35 mouse cellular contexts compared by ENCODE assay signal in genomic region chr12:84392681-84393080, GRCm38 (mm10). TPM values are rescaled to one million over a fixed set of nuclear protein-coding genes. Genes with fewer than 3 reads are reported as not detected.
"Had no signal": no experiment of that assay in that cellular context is flagged by ENCODE, and none has a peak within 500 bp of the region (broad histone marks: within the 10 kb centered on the region; RNA-seq: fewer than 3 reads in every experiment).

No protein-coding gene starts in this region.

- H3K9ac ChIP-seq: limb, embryonic 12.5 days; limb, embryonic 13.5 days; limb, embryonic 15.5 days; liver, embryonic 12.5 days; liver, embryonic 13.5 days; liver, embryonic 14.5 days; liver, embryonic 15.5 days; liver, postnatal 0 days; lung, embryonic 14.5 days; lung, embryonic 15.5 days; midbrain, embryonic 12.5 days; midbrain, embryonic 13.5 days; midbrain, embryonic 15.5 days; neural tube, embryonic 12.5 days; neural tube, embryonic 13.5 days had no signal

- H3K27me3 ChIP-seq: limb, embryonic 12.5 days; limb, embryonic 13.5 days; limb, embryonic 15.5 days; liver, embryonic 12.5 days; liver, embryonic 13.5 days; liver, embryonic 15.5 days; lung, embryonic 15.5 days; megakaryocyte, embryonic 14.5 days; midbrain, embryonic 12.5 days; midbrain, embryonic 13.5 days; midbrain, embryonic 15.5 days; neural tube, embryonic 12.5 days; neural tube, embryonic 13.5 days had no signal

- H3K4me1 ChIP-seq: limb, embryonic 10.5 days; limb, embryonic 12.5 days; limb, embryonic 13.5 days; limb, embryonic 15.5 days; lung, embryonic 15.5 days; midbrain, embryonic 10.5 days; midbrain, embryonic 12.5 days; midbrain, embryonic 13.5 days; midbrain, embryonic 15.5 days; neural tube, embryonic 12.5 days; neural tube, embryonic 13.5 days had no signal

- H3K4me2 ChIP-seq: limb, embryonic 12.5 days; limb, embryonic 13.5 days; limb, embryonic 15.5 days; liver, embryonic 11.5 days; liver, embryonic 12.5 days; liver, embryonic 13.5 days; liver, embryonic 15.5 days; lung, embryonic 14.5 days; lung, embryonic 15.5 days; midbrain, embryonic 11.5 days; midbrain, embryonic 12.5 days; midbrain, embryonic 13.5 days; midbrain, embryonic 15.5 days; neural tube, embryonic 12.5 days; neural tube, embryonic 13.5 days had no signal

- H3K4me3 ChIP-seq: limb, embryonic 10.5 days; limb, embryonic 12.5 days; limb, embryonic 13.5 days; limb, embryonic 15.5 days; liver, embryonic 12.5 days; liver, embryonic 13.5 days; liver, embryonic 15.5 days; lung, embryonic 15.5 days; megakaryocyte, embryonic 14.5 days; midbrain, embryonic 10.5 days; midbrain, embryonic 12.5 days; midbrain, embryonic 13.5 days; midbrain, embryonic 15.5 days; myocyte; neural tube, embryonic 12.5 days; neural tube, embryonic 13.5 days had no signal

- DNase-seq: left cerebral cortex, postnatal 4 days; liver; liver, embryonic 13.5 days; liver, postnatal 0 days; lung, adult 18-20 months; lung, adult 2 months; lung, embryonic 14.5 days; lung, postnatal 10 days; lung, postnatal 14 days; lung, postnatal 36 days; lung, postnatal 4 days; midbrain, embryonic 14.5 days had no signal

- H3K27ac ChIP-seq: limb, embryonic 10.5 days; limb, embryonic 12.5 days; limb, embryonic 13.5 days; limb, embryonic 15.5 days; liver, embryonic 12.5 days; liver, embryonic 13.5 days; liver, embryonic 14.5 days; liver, embryonic 15.5 days; lung, embryonic 15.5 days; macrophage; midbrain, embryonic 10.5 days; midbrain, embryonic 12.5 days; midbrain, embryonic 13.5 days; midbrain, embryonic 15.5 days; neural tube, embryonic 12.5 days; neural tube, embryonic 13.5 days had no signal

- ATAC-seq: liver, embryonic 12.5 days; liver, postnatal 0 days; lung, postnatal 0 days; midbrain, embryonic 13.5 days; midbrain, embryonic 15.5 days; midbrain, embryonic 16.5 days had no signal

- H3K9me3 ChIP-seq: limb, embryonic 10.5 days; limb, embryonic 12.5 days; limb, embryonic 13.5 days; limb, embryonic 15.5 days; liver, embryonic 12.5 days; liver, embryonic 13.5 days; liver, embryonic 15.5 days; lung, embryonic 15.5 days; megakaryocyte, embryonic 14.5 days; midbrain, embryonic 10.5 days; midbrain, embryonic 12.5 days; midbrain, embryonic 13.5 days; midbrain, embryonic 15.5 days; neural tube, embryonic 12.5 days; neural tube, embryonic 13.5 days had no signal

- H3K36me3 ChIP-seq: limb, embryonic 10.5 days; limb, embryonic 12.5 days; limb, embryonic 13.5 days; liver, embryonic 13.5 days; lung, embryonic 15.5 days; midbrain, embryonic 10.5 days; midbrain, embryonic 12.5 days; midbrain, embryonic 13.5 days; midbrain, embryonic 15.5 days; neural tube, embryonic 12.5 days; neural tube, embryonic 13.5 days had no signal

RNA-seq across cellular contexts. Expression of gene Bbof1, which starts 16.2 kb away (rescaled TPM):
- total RNA-seq: monocyte, adult 5-6 weeks had no signal
- polyA plus RNA-seq: liver, adult 2 months had no signal

RNA-seq across cellular contexts. Expression of gene Fam161b, which starts 31.0 kb away (rescaled TPM):
- total RNA-seq: monocyte, adult 5-6 weeks had no signal
